Mouse (Mus musculus): Measurements from ENCODE around the gene Rp9.

DNA sequence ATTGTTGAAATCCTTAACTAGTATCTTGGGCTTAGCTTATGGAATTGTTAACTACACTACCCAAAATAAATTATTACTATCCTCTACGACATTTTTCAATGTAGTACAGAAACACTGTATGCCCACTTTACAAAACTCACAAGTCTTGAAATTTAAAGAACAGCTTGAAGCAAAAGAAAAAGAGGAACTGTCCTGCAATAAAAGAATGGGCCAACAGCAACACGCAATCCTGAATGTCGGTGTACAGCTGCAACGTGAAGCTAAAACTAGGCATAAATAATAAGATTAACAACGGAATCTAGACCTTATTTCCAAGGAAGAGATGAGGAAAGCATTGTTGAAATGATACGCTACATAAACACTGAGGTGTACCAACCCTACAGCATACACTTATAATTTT is 81.6 kb downstream of the Rp9 start:
- TF ChIP-seq CEBPB (IDR thresholded peaks at IDR 0.05; ENCODE audit: insufficient read depth, poor library complexity, severe bottlenecking) (no peak), MYOD1 (IDR thresholded peaks at IDR 0.05; ENCODE audit: control insufficient read depth in 1 of 3, insufficient read length in 2 of 3, low read depth in 2 of 3) (no peak)
